11 mouse cellular contexts compared by ENCODE assay signal in genomic region chr2:63668784-63669183, GRCm38 (mm10).
"Had no signal": no experiment of that assay in that cellular context is flagged by ENCODE, and none has a peak within 500 bp of the region (broad histone marks: within the 10 kb centered on the region; RNA-seq: fewer than 3 reads in every experiment).

No protein-coding gene starts in this region.

- H3K36me3 ChIP-seq: kidney, embryonic 15.5 days; limb, embryonic 15.5 days; liver, embryonic 12.5 days; neural tube, embryonic 12.5 days had no signal

- H3K4me1 ChIP-seq: kidney, embryonic 15.5 days; limb, embryonic 15.5 days; liver, embryonic 12.5 days; megakaryocyte, embryonic 14.5 days had no signal

- H3K9ac ChIP-seq: kidney, embryonic 15.5 days; limb, embryonic 15.5 days; liver, embryonic 12.5 days; lung, embryonic 14.5 days; neural tube, embryonic 12.5 days had no signal

- DNase-seq: kidney, postnatal 25 days; lung, postnatal 10 days; thymus, postnatal 4 days had no signal

- H3K4me2 ChIP-seq: kidney, embryonic 15.5 days; limb, embryonic 15.5 days; liver, embryonic 12.5 days; lung, embryonic 14.5 days; neural tube, embryonic 12.5 days had no signal

- H3K9me3 ChIP-seq: kidney, embryonic 15.5 days; limb, embryonic 15.5 days; liver, embryonic 12.5 days; megakaryocyte, embryonic 14.5 days; neural tube, embryonic 12.5 days had no signal

- H3K27me3 ChIP-seq: kidney, embryonic 15.5 days; limb, embryonic 15.5 days; liver, embryonic 12.5 days; megakaryocyte, embryonic 14.5 days; neural tube, embryonic 12.5 days had no signal

- H3K4me3 ChIP-seq: kidney, embryonic 15.5 days; limb, embryonic 15.5 days; liver, embryonic 12.5 days; megakaryocyte, embryonic 14.5 days; neural tube, embryonic 12.5 days had no signal

- H3K27ac ChIP-seq: kidney, embryonic 15.5 days; limb, embryonic 15.5 days; liver, embryonic 12.5 days; macrophage; neural tube, embryonic 12.5 days; stomach, postnatal 0 days had no signal

- ATAC-seq: liver, embryonic 12.5 days had no signal
